Mouse (Mus musculus) mouse embryonic stem cell (cell line): ENCODE data around the gene Lrrc3.
"Not testable (repeated sequence)": the region's sequence is repeated elsewhere in the genome, so short reads cannot be mapped to it uniquely, and the experiment has no call there.

Experiments used
- in situ Hi-C, 2 experiments: fragments of 300-500 bp; cut with MboI; formaldehyde crosslinking; loops; 1 replicate in 1 of 2; 3 replicates in 1 of 2; pipeline ENCODE4 v1.14.3; 2019 to 2020; ENCODE audit warnings: low sequenced_read_pairs in 2 of 2, low pct_unique_long_range_greater_than_20kb in 1 of 2, mixed read lengths in 1 of 2; ENCODE audit not compliant: unreplicated experiment in 1 of 2

Gene Lrrc3

GRCm38 (mm10) chr10:77902211-77902893 lies at the start of gene Lrrc3:
Lrrc3 (minus strand) TSS chr10:77902536.
- in situ Hi-C loops: no loop called here

GRCm38 (mm10) chr10:77950468-77950867 lies 48.1 kb upstream of the Lrrc3 start:
- in situ Hi-C loops: not testable (repeated sequence)

GRCm38 (mm10) chr10:77939685-77940084 lies 37.3 kb upstream of the Lrrc3 start:
- in situ Hi-C loops: no loop called here

- in situ Hi-C loops: no loop called here
Measured at GRCm38 (mm10) chr10:77927375-77927774, 25.0 kb upstream of the Lrrc3 start.

- in situ Hi-C loops: no loop called here
Measured at GRCm38 (mm10) chr10:77926140-77926539, 23.8 kb upstream of the Lrrc3 start.

GRCm38 (mm10) chr10:77922681-77923080 lies 20.3 kb upstream of the Lrrc3 start:
- in situ Hi-C loops: no loop called here

- in situ Hi-C loops: no loop called here
Measured at GRCm38 (mm10) chr10:77921009-77921408, 18.7 kb upstream of the Lrrc3 start.

- in situ Hi-C loops: no loop called here
Measured at GRCm38 (mm10) chr10:77916636-77917335, 14.4 kb upstream of the Lrrc3 start.

- in situ Hi-C loops: no loop called here
Measured at GRCm38 (mm10) chr10:77913292-77913691, 11.0 kb upstream of the Lrrc3 start.

GRCm38 (mm10) chr10:77912605-77913004 lies 10.3 kb upstream of the Lrrc3 start:
- in situ Hi-C loops: no loop called here

GRCm38 (mm10) chr10:77902894-77903715 lies 769 bp upstream of the Lrrc3 start:
- in situ Hi-C loops: no loop called here

- in situ Hi-C loops: no loop called here
Measured at GRCm38 (mm10) chr10:77901871-77902210, 495 bp downstream of the Lrrc3 start.

GRCm38 (mm10) chr10:77900903-77901818 lies 1.2 kb downstream of the Lrrc3 start:
- in situ Hi-C loops: no loop called here

- in situ Hi-C loops: no loop called here
Measured at GRCm38 (mm10) chr10:77900126-77900525, 2.2 kb downstream of the Lrrc3 start.

GRCm38 (mm10) chr10:77895562-77895961 lies 6.8 kb downstream of the Lrrc3 start:
- in situ Hi-C loops: no loop called here

GRCm38 (mm10) chr10:77890987-77891565 lies 11.3 kb downstream of the Lrrc3 start:
- in situ Hi-C loops: no loop called here

GRCm38 (mm10) chr10:77886007-77886747 lies 16.2 kb downstream of the Lrrc3 start:
- in situ Hi-C loops: no loop called here
